Mouse (Mus musculus) cortical plate, adult 2 months (tissue): ENCODE results near the gene Neurl1a. TPM values are rescaled to one million over a fixed set of nuclear protein-coding genes. Genes with fewer than 3 reads are reported as not detected.

Experiments used
- H3K27ac ChIP-seq: fragments of 200-500 bp; 2 replicates; pipeline ENCODE4 v1.5.1; 2012; ENCODE audit warnings: low read length, control low read depth, inconsistent platforms; ENCODE audit not compliant: insufficient read depth
- H3K4me1 ChIP-seq: fragments of 200-500 bp; 2 replicates; pipeline ENCODE4 v1.6.1; 2011; ENCODE audit warnings: low read length; ENCODE audit not compliant: control insufficient read depth, insufficient read depth
- H3K4me3 ChIP-seq: fragments of 200-500 bp; 2 replicates; pipeline ENCODE4 v1.5.1; 2011; ENCODE audit warnings: mild to moderate bottlenecking, low read length, control low read depth; ENCODE audit not compliant: insufficient read depth
- CTCF ChIP-seq: fragments of 200-500 bp; IDR thresholded peaks from 2 replicates; pipeline ENCODE4 v1.5.1; 2011; ENCODE audit warnings: mild to moderate bottlenecking, control low read depth, low read length; ENCODE audit not compliant: insufficient read depth; ENCODE audit errors: extremely low read depth
- POLR2A ChIP-seq: fragments of 200-500 bp; IDR thresholded peaks from 2 replicates; pipeline ENCODE4 v1.6.1; 2011; ENCODE audit warnings: mild to moderate bottlenecking, low read length, control low read depth; ENCODE audit not compliant: insufficient read depth; ENCODE audit errors: extremely low read depth
- polyA plus RNA-seq: library from polyadenylated mRNA; depleted of rRNA; stranded (reverse); fragments of >200 nt; gene quantifications from 2 replicates; pipeline ENCODE4 v1.2.3, GENCODE M21; 2012

Gene Neurl1a
- polyA plus RNA-seq, 1 experiment = 124 TPM

- Histone ChIP-seq H3K4me3 (no peak overlapping the region), H3K4me1 (no peaks in the 10 kb centered on the region; the same call in 1 of the 2 replicates)
- TF ChIP-seq CTCF (no peak), POLR2A (no peak)
These were observed 15.4 kb upstream of the Neurl1a start for GRCm38 (mm10) chr19:47163176-47163744.

GRCm38 (mm10) chr19:47166758-47167157, 11.9 kb upstream of the Neurl1a start:
- Histone ChIP-seq H3K4me3 (no peak overlapping the region), H3K27ac (no peak overlapping the region), H3K4me1 (no peaks in the 10 kb centered on the region; the same call in 1 of the 2 replicates)
- TF ChIP-seq POLR2A (no peak), CTCF (no peak)

More at GRCm38 (mm10) chr19:47163176-47163744, 15.4 kb upstream of the Neurl1a start:
- no peak overlapping the region for H3K27ac ChIP-seq

GRCm38 (mm10) chr19:47167617-47168214, 10.9 kb upstream of the Neurl1a start:
- Histone ChIP-seq H3K27ac (no peak overlapping the region), H3K4me1 (no peaks in the 10 kb centered on the region), H3K4me3 (no peak overlapping the region)
- TF ChIP-seq POLR2A (no peak), CTCF (no peak)

GRCm38 (mm10) chr19:47168223-47168622, 10.4 kb upstream of the Neurl1a start:
- no peaks in the 10 kb centered on the region for H3K4me1 ChIP-seq
- TF ChIP-seq CTCF (peak; percentile 72), POLR2A (no peak)
- H3K4me3 ChIP-seq = no peak overlapping the region
- H3K27ac ChIP-seq = no peak overlapping the region

GRCm38 (mm10) chr19:47168793-47169412, 9.7 kb upstream of the Neurl1a start:
- Histone ChIP-seq H3K4me3 (no peak overlapping the region), H3K4me1 (no peaks in the 10 kb centered on the region), H3K27ac (no peak overlapping the region)
- TF ChIP-seq CTCF = peak; percentile 84
- no peak for TF ChIP-seq POLR2A

GRCm38 (mm10) chr19:47174515-47174914, 4.1 kb upstream of the Neurl1a start:
- H3K27ac ChIP-seq = no peak overlapping the region
- H3K4me3 ChIP-seq = no peak overlapping the region
- no peaks in the 10 kb centered on the region for H3K4me1 ChIP-seq
- TF ChIP-seq POLR2A (no peak), CTCF (peak; percentile 51)

GRCm38 (mm10) chr19:47175472-47175871, 3.1 kb upstream of the Neurl1a start:
- H3K4me3 ChIP-seq = no peak overlapping the region
- TF ChIP-seq POLR2A (no peak), CTCF (0 out of 2 replicates have a peak, but pooled peaks have one; percentile 24)
- H3K27ac ChIP-seq = no peak overlapping the region
- no peaks in the 10 kb centered on the region; the same call in 1 of the 2 replicates for H3K4me1 ChIP-seq

- no peaks in the 10 kb centered on the region; the same call in 1 of the 2 replicates for H3K4me1 ChIP-seq
- no peak overlapping the region for H3K27ac ChIP-seq
- H3K4me3 ChIP-seq = no peak overlapping the region
- TF ChIP-seq POLR2A = no peak
- no peak for TF ChIP-seq CTCF
These were observed 1.6 kb upstream of the Neurl1a start for GRCm38 (mm10) chr19:47176916-47177505.

- TF ChIP-seq POLR2A = no peak
- TF ChIP-seq CTCF = peak; percentile 56
- Histone ChIP-seq H3K27ac (no peak overlapping the region), H3K4me1 (no peaks in the 10 kb centered on the region; the same call in 1 of the 2 replicates), H3K4me3 (peak overlapping the region; percentile 92)
These were observed 619 bp upstream of the Neurl1a start for GRCm38 (mm10) chr19:47178001-47178400.
